Mouse (Mus musculus): Measurements from ENCODE around the gene Ubr2. TPM values are rescaled to one million over a fixed set of nuclear protein-coding genes. Genes with fewer than 3 reads are reported as not detected.

The Ubr2 gene
- total and polyA plus RNA-seq, 3 experiments, result 20.4 to 50.9 (median 39.6) TPM

DNA sequence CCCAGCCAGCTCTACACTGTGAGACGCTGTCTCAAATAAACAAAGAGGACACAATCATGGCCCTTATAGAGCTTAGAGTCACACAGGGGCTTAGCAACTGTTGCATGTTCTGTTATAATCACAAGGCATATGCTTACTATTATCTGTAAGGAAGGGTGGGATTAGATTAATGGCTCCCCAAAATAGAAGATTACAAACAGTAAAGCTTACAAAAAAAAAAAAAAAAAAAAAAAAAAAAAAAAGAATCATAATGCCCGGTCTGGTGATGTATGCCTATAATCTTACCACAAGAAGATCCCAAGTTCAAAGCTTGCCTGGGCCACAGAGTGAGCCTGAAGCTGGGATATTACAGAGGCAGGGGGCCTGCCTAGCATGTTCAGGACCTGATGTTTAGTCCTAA, 130.0 kb downstream of the Ubr2 start:
- no peak overlapping the region; the same call in 1 of the 2 replicates for H3K9ac ChIP-seq (ENCODE audit: insufficient read depth, low read depth)
- no peaks in the 10 kb centered on the region for H3K9me3 ChIP-seq (replicated peaks; ENCODE audit: low read length)
- dilution Hi-C loops (cut with MboI; ENCODE audit: extremely low pct_ligation_motif_present, extremely low pct_unique_long_range_greater_than_20kb, low sequenced_read_pairs), result no loop called here
- peaks cover 0 to 31% of the 10 kb centered on the region in 2 experiments for H3K36me3 ChIP-seq (replicated peaks in 1 of 2; ENCODE audit: control insufficient read depth in 1 of 2, insufficient read depth in 1 of 2, low read length in 1 of 2)
- no peak overlapping the region for H3K4me3 ChIP-seq (replicated peaks in 1 of 3; ENCODE audit: low read depth in 2 of 3, low read length in 2 of 3, poor library complexity in 1 of 3)
- peaks cover 11 to 22% of the 10 kb centered on the region in 2 experiments for H3K4me1 ChIP-seq (ENCODE audit: control insufficient read depth in 1 of 2, insufficient read depth in 2 of 2)
- DNase-seq (ENCODE audit: extremely low read depth), result no peak
- H3K4me2 ChIP-seq (ENCODE audit: insufficient read depth, low read depth, poor library complexity, severe bottlenecking), result peak overlapping the region; percentile 23; the same call in 1 of the 2 replicates
- TF ChIP-seq KAT2A (IDR thresholded peaks at IDR 0.05; ENCODE audit: insufficient replicate concordance, low read length) (no peak), HCFC1 (IDR thresholded peaks at IDR 0.05; ENCODE audit: low read depth, low read length) (no peak), BHLHE40 (IDR thresholded peaks at IDR 0.05; ENCODE audit: low read depth, low read length) (no peak), ETS1 (conservative IDR thresholded peaks at IDR 0.05; ENCODE audit: low read depth, low read length) (no peak)
- in situ Hi-C loops (cut with MboI; ENCODE audit: low pct_ligation_motif_present, low pct_unique_long_range_greater_than_20kb, low sequenced_read_pairs), result loop anchor here (10.0 kb wide), 1 partner anchor 96 kb away; the partner anchor contains the start of gene Rpl7l1
- H3K27me3 ChIP-seq (replicated peaks), result no peaks in the 10 kb centered on the region
- no peak overlapping the region for H3K27ac ChIP-seq (ENCODE audit: insufficient read depth, low read depth)
- H3K79me2 ChIP-seq (replicated peaks; ENCODE audit: control insufficient read depth, extremely low read depth, insufficient read depth, poor library complexity, severe bottlenecking), result no peaks in the 10 kb centered on the region

- H3K36me3 ChIP-seq (replicated peaks in 1 of 2; ENCODE audit: control insufficient read depth in 1 of 2, insufficient read depth in 1 of 2, low read length in 1 of 2), result peaks cover 0 to 32% of the 10 kb centered on the region in 2 experiments
- in situ Hi-C loops (cut with MboI; ENCODE audit: low pct_ligation_motif_present, low pct_unique_long_range_greater_than_20kb, low sequenced_read_pairs) (loop anchor here (10.0 kb wide), 1 partner anchor 95 kb away; the partner anchor contains the start of gene Rpl7l1), dilution Hi-C loops (cut with MboI; ENCODE audit: extremely low pct_ligation_motif_present, extremely low pct_unique_long_range_greater_than_20kb, low sequenced_read_pairs) (no loop called here)
- H3K4me2 ChIP-seq (ENCODE audit: insufficient read depth, low read depth, poor library complexity, severe bottlenecking), result peak overlapping the region; percentile 23; the same call in 1 of the 2 replicates
- no peak overlapping the region for H3K27ac ChIP-seq (ENCODE audit: insufficient read depth, low read depth)
- peak; percentile 63 for DNase-seq (ENCODE audit: extremely low read depth)
- H3K27me3 ChIP-seq (replicated peaks), result no peaks in the 10 kb centered on the region
- no peaks in the 10 kb centered on the region for H3K9me3 ChIP-seq (replicated peaks; ENCODE audit: low read length)
- H3K4me3 ChIP-seq (replicated peaks in 1 of 3; ENCODE audit: low read depth in 2 of 3, low read length in 2 of 3, poor library complexity in 1 of 3), result no peak overlapping the region
- no peaks in the 10 kb centered on the region for H3K79me2 ChIP-seq (replicated peaks; ENCODE audit: control insufficient read depth, extremely low read depth, insufficient read depth, poor library complexity, severe bottlenecking)
- H3K9ac ChIP-seq (ENCODE audit: insufficient read depth, low read depth), result no peak overlapping the region; the same call in 1 of the 2 replicates
- peaks cover 11 to 22% of the 10 kb centered on the region in 2 experiments for H3K4me1 ChIP-seq (ENCODE audit: control insufficient read depth in 1 of 2, insufficient read depth in 2 of 2)
- TF ChIP-seq POLR2AphosphoS2 (IDR thresholded peaks at IDR 0.05; ENCODE audit: low read depth, low read length) (no peak), EP300 (IDR thresholded peaks at IDR 0.05; ENCODE audit: low read length) (peak; percentile 57; the same call in 1 of the 2 replicates), JUN (IDR thresholded peaks at IDR 0.05; ENCODE audit: insufficient read depth, low read depth, low read length) (peak; percentile 4; the same call in 1 of the 2 replicates), NRF1 (IDR thresholded peaks at IDR 0.05; ENCODE audit: low read depth, low read length) (no peak), POLR2A (IDR thresholded peaks at IDR 0.05; ENCODE audit: low read depth, low read length) (no peak), MXI1 (IDR thresholded peaks at IDR 0.05; ENCODE audit: low read depth, low read length) (no peak), RAD21 (IDR thresholded peaks at IDR 0.05; ENCODE audit: low read depth, low read length) (no peak), JUND (conservative IDR thresholded peaks at IDR 0.05; ENCODE audit: low read depth, low read length) (peak; percentile 48), RCOR1 (conservative IDR thresholded peaks at IDR 0.05; ENCODE audit: low read depth, low read length) (no peak), MAZ (IDR thresholded peaks at IDR 0.05; ENCODE audit: low read depth, low read length) (0 out of 2 replicates have a peak, but pooled peaks have one; percentile 13), PAX5 (IDR thresholded peaks at IDR 0.05; ENCODE audit: low read length) (no peak), ZKSCAN1 (IDR thresholded peaks at IDR 0.05; ENCODE audit: borderline replicate concordance, low read depth, low read length) (no peak), UBTF (IDR thresholded peaks at IDR 0.05; ENCODE audit: low read depth, low read length) (no peak), ELF1 (IDR thresholded peaks at IDR 0.05; ENCODE audit: low read depth, low read length) (no peak), KAT2A (IDR thresholded peaks at IDR 0.05; ENCODE audit: insufficient replicate concordance, low read length) (no peak), IRF4 (IDR thresholded peaks at IDR 0.05; ENCODE audit: low read depth, low read length) (peak; percentile 79; the same call in 1 of the 2 replicates), GABPA (IDR thresholded peaks at IDR 0.05; ENCODE audit: insufficient replicate concordance, low read depth, low read length) (no peak), MEF2A (IDR thresholded peaks at IDR 0.05; ENCODE audit: borderline replicate concordance, low read depth, low read length) (0 out of 2 replicates have a peak, but pooled peaks have one; percentile 19), USF2 (conservative IDR thresholded peaks at IDR 0.05; ENCODE audit: low read depth, low read length) (no peak), ZC3H11A (IDR thresholded peaks at IDR 0.05; ENCODE audit: low read depth, low read length) (no peak), MYC (IDR thresholded peaks at IDR 0.05; ENCODE audit: low read depth, low read length) (no peak), MAFK (IDR thresholded peaks at IDR 0.05; ENCODE audit: insufficient replicate concordance, low read length) (no peak), ZNF384 (IDR thresholded peaks at IDR 0.05; ENCODE audit: low read depth, low read length) (no peak), NELFE (IDR thresholded peaks at IDR 0.05; ENCODE audit: low read depth, low read length) (no peak), ETS1 (conservative IDR thresholded peaks at IDR 0.05; ENCODE audit: low read depth, low read length) (peak; percentile 80), SIN3A (IDR thresholded peaks at IDR 0.05; ENCODE audit: low read length) (peak; percentile 46; the same call in 1 of the 2 replicates), HCFC1 (IDR thresholded peaks at IDR 0.05; ENCODE audit: low read depth, low read length) (no peak), CTCF (conservative IDR thresholded peaks at IDR 0.05 in 1 of 2, IDR thresholded peaks at IDR 0.05 in 1 of 2; ENCODE audit: low read depth in 2 of 2, low read length in 2 of 2) (no peak), E2F4 (IDR thresholded peaks at IDR 0.05; ENCODE audit: insufficient replicate concordance, low read depth, low read length) (no peak), ZMIZ1 (IDR thresholded peaks at IDR 0.05; ENCODE audit: low read depth, low read length) (no peak), BHLHE40 (IDR thresholded peaks at IDR 0.05; ENCODE audit: low read depth, low read length) (peak; percentile 97)
Measured at GRCm38 (mm10) chr17:46879841-46880311, 130.5 kb downstream of the Ubr2 start.

Data from CH12.LX (cell line).